In the genomic region with DNA sequence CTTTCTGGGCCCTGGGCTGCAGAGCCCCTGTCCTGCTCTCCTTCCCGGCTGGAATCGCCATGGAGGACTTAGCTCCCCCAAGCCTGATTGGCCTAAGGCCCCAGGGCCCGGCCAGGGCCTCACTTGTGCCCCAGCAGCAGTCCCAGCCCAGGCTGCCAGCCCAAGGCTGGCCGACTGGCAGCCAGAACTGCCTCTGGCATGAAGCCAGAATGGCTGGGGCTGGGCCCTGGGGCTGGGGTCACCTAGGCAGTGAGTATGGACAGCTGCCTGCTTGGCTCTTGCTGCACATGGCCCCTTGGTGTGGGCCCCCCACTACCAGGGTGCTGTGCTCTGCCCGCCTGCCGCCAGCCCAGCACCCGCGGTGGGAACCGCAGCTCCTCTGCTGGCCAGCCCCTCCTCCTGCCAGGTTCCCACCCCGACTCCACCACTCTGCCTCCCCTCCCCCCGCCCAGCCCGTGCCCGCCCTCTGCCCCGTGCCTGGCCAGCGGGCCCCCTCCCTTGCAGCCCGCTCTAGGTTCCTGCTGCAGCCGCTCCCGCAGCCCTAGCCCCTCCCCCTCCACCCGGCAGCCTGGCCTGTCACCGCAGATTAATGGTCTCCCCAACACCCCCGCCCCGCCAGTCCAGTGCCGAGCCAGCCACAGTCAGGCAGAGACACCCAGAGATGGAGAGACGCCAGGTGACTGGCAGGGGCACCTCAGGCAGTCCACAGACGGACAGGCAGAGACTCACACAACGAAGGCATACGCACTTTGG, we compare ENCODE assay signal across 8 mouse cellular contexts. TPM values are rescaled to one million over a fixed set of nuclear protein-coding genes. Genes with fewer than 3 reads are reported as not detected.
DNase-seq lines count a peak whose midpoint lies in the region; ATAC-seq and TF ChIP-seq lines count a peak whose summit lies in the region.

No protein-coding gene starts in this region.

- H3K4me1 ChIP-seq in hindbrain, postnatal 0 days (ENCODE audit: insufficient read depth, low read length): peaks cover 20% of the 10 kb centered on the region
- H3K4me1 ChIP-seq in liver, embryonic 14.5 days (replicated peaks; ENCODE audit: control insufficient read depth in 2 of 2, insufficient read depth in 2 of 2, low read length in 1 of 2): no peaks in the 10 kb centered on the region
- H3K4me1 ChIP-seq in neural tube, embryonic 13.5 days (replicated peaks): peaks cover 34% of the 10 kb centered on the region

- H3K4me3 ChIP-seq in hindbrain, postnatal 0 days (ENCODE audit: low read length): peak overlapping the region; percentile 10; the same call in 1 of the 2 replicates
- no peak overlapping the region for H3K4me3 ChIP-seq in liver, embryonic 14.5 days (ENCODE audit: insufficient read depth in 1 of 2, low read depth in 2 of 2, low read length in 2 of 2)
- peak overlapping the region; percentile 25 for H3K4me3 ChIP-seq in neural tube, embryonic 13.5 days

- peak overlapping the region; percentile 45 for H3K9ac ChIP-seq in hindbrain, postnatal 0 days (replicated peaks; ENCODE audit: low read length)
- H3K9ac ChIP-seq in liver, embryonic 14.5 days (replicated peaks): no peak overlapping the region
- H3K9ac ChIP-seq in neural tube, embryonic 13.5 days: peak overlapping the region; percentile 70

- no peak for TF ChIP-seq CTCF in hindbrain, postnatal 0 days (IDR thresholded peaks at IDR 0.05; ENCODE audit: low read depth)
- TF ChIP-seq CTCF in liver, embryonic 14.5 days (IDR thresholded peaks at IDR 0.05; ENCODE audit: low read depth): no peak

- TF ChIP-seq EP300 in liver, embryonic 14.5 days (IDR thresholded peaks at IDR 0.05; ENCODE audit: low read depth): no peak

- DNase-seq in adrenal gland, adult 8-10 months: peak; percentile 66
- DNase-seq in cerebellum, postnatal 4 days (ENCODE audit: low spot score in 2 of 2): peak; percentile 55 to 80
- DNase-seq in gastrocnemius, postnatal 36 days: peak; percentile 45 to 75
- peak; percentile 82 for DNase-seq in hindbrain, postnatal 0 days (ENCODE audit: low spot score)
- no peak for DNase-seq in liver, embryonic 14.5 days (ENCODE audit: low read depth in 3 of 3, low spot score in 3 of 3)
- DNase-seq in spleen, postnatal 36 days (ENCODE audit: low spot score in 2 of 2): no peak

- peak overlapping the region; percentile 72 for H3K27ac ChIP-seq in hindbrain, postnatal 0 days
- H3K27ac ChIP-seq in liver, embryonic 14.5 days: no peak overlapping the region
- peak overlapping the region; percentile 89 for H3K27ac ChIP-seq in neural tube, embryonic 13.5 days (replicated peaks)

- intact Hi-C loops in gastrocnemius, postnatal 36 days (cut with DNase I): no loop called here

- WGBS in hindbrain, postnatal 0 days: 5% methylated on average over 20 of the region's 27 CpGs
- 6% methylated on average over 25 of the region's 27 CpGs for WGBS in liver, embryonic 14.5 days (ENCODE audit: insufficient replicate concordance)
- 2% methylated on average over 25 of the region's 27 CpGs for WGBS in neural tube, embryonic 13.5 days

- peak; percentile 90 for ATAC-seq in hindbrain, postnatal 0 days
- peak; percentile 18; the same call in 1 of the 2 replicates for ATAC-seq in liver, embryonic 14.5 days (ENCODE audit: insufficient read depth)
- ATAC-seq in neural tube, embryonic 13.5 days (ENCODE audit: low read depth): peak; percentile 86
- ATAC-seq in CD4-positive, CD25-positive, alpha-beta regulatory T cell, adult 4 months: no peak

- peak overlapping the region; percentile 52 for H3K4me2 ChIP-seq in hindbrain, postnatal 0 days (ENCODE audit: low read depth, low read length)
- H3K4me2 ChIP-seq in liver, embryonic 14.5 days (ENCODE audit: low read depth): peak overlapping the region; percentile 26
- H3K4me2 ChIP-seq in neural tube, embryonic 13.5 days: peak overlapping the region; percentile 58

- H3K9me3 ChIP-seq in hindbrain, postnatal 0 days (ENCODE audit: low read length): no peaks in the 10 kb centered on the region
- H3K9me3 ChIP-seq in liver, embryonic 14.5 days (ENCODE audit: control insufficient read depth, low read length): no peaks in the 10 kb centered on the region
- H3K9me3 ChIP-seq in neural tube, embryonic 13.5 days: no peaks in the 10 kb centered on the region

- no peaks in the 10 kb centered on the region for H3K27me3 ChIP-seq in hindbrain, postnatal 0 days (ENCODE audit: insufficient read depth, low read length)
- H3K27me3 ChIP-seq in liver, embryonic 14.5 days (ENCODE audit: control insufficient read depth, insufficient read depth, low read length): peaks cover 4% of the 10 kb centered on the region; the same call in 1 of the 2 replicates
- no peaks in the 10 kb centered on the region for H3K27me3 ChIP-seq in neural tube, embryonic 13.5 days

- peaks cover 14% of the 10 kb centered on the region; the same call in 1 of the 2 replicates for H3K36me3 ChIP-seq in hindbrain, postnatal 0 days (ENCODE audit: insufficient read depth, low read length)
- H3K36me3 ChIP-seq in liver, embryonic 14.5 days (replicated peaks; ENCODE audit: control insufficient read depth, insufficient read depth, low read depth): no peaks in the 10 kb centered on the region
- H3K36me3 ChIP-seq in neural tube, embryonic 13.5 days: peaks cover 48% of the 10 kb centered on the region

RNA-seq across cellular contexts. Expression of gene Kcnh2, which starts 22.0 kb away (rescaled TPM):
- 10 to 100 TPM; 17.7 to 47.2 (median 36.0) TPM for total RNA-seq in adrenal gland, adult 8-10 months (2022)
- total RNA-seq in gastrocnemius, postnatal 36 days (2021): 1 to 10 TPM; 2.2 to 2.6 TPM
- total RNA-seq in hindbrain, postnatal 0 days (2014; rRNA removed): 55.9 and 70.5 TPM in 2 replicates
- 10.8 and 11.5 TPM in 2 replicates for polyA plus RNA-seq in hindbrain, postnatal 0 days (2015; fragmentation: Nextera tagmentation; extraction: Ambion mirVana)
- polyA plus RNA-seq in liver, embryonic 14.5 days (2012; rRNA removed): 0.44 and 0.93 TPM in 2 replicates
- polyA plus RNA-seq in liver, embryonic 14.5 days (2014; fragmentation: Nextera tagmentation; extraction: Ambion mirVana): 0.05 and 0.28 TPM in 2 replicates
- 13.5 and 15.5 TPM in 2 replicates for polyA plus RNA-seq in neural tube, embryonic 13.5 days (2015; fragmentation: Nextera tagmentation; extraction: Ambion mirVana)
- 1 to 10 TPM in 1 of 2 experiments, under 1 TPM in 1; 0.30 to 1.2 TPM for polyA plus RNA-seq in CD4-positive, CD25-positive, alpha-beta regulatory T cell, adult 4 months (2017; shearing (Covaris generic))

RNA-seq across cellular contexts. Expression of gene Nos3, which starts 35.2 kb away (rescaled TPM):
- 10 to 100 TPM in 1 of 4 experiments, 1 to 10 TPM in 3; 6.5 to 11.2 (median 9.1) TPM for total RNA-seq in adrenal gland, adult 8-10 months (2022)
- 1 to 10 TPM; 4.9 to 5.4 TPM for total RNA-seq in gastrocnemius, postnatal 36 days (2021)
- total RNA-seq in hindbrain, postnatal 0 days (2014; rRNA removed): 8.7 and 13.3 TPM in 2 replicates
- 7.2 and 7.4 TPM in 2 replicates for polyA plus RNA-seq in hindbrain, postnatal 0 days (2015; fragmentation: Nextera tagmentation; extraction: Ambion mirVana)
- polyA plus RNA-seq in liver, embryonic 14.5 days (2012; rRNA removed): 1.3 and 1.4 TPM in 2 replicates
- polyA plus RNA-seq in liver, embryonic 14.5 days (2014; fragmentation: Nextera tagmentation; extraction: Ambion mirVana): 1.5 TPM in 2 replicates
- 9.3 and 9.6 TPM in 2 replicates for polyA plus RNA-seq in neural tube, embryonic 13.5 days (2015; fragmentation: Nextera tagmentation; extraction: Ambion mirVana)
- polyA plus RNA-seq in CD4-positive, CD25-positive, alpha-beta regulatory T cell, adult 4 months (2017; shearing (Covaris generic)): under 1 TPM; 0.08 to 0.14 TPM

Comparison
In these comparisons a context has a peak if more than half of its experiments do, and no peak if none do; other contexts are left out.
1. DNase-seq: peak in adrenal gland, adult 8-10 months (single experiment), cerebellum, postnatal 4 days (2 of 2), gastrocnemius, postnatal 36 days (2 of 2) and hindbrain, postnatal 0 days (single experiment); none in liver, embryonic 14.5 days (0 of 3) and spleen, postnatal 36 days (0 of 2).
2. H3K4me3 ChIP-seq: peak in hindbrain, postnatal 0 days (single experiment) and neural tube, embryonic 13.5 days (single experiment); none in liver, embryonic 14.5 days (0 of 2).
3. Peak in every context shown above with its lines, with median percentiles within 50 percentile points of each other: H3K4me2 ChIP-seq.